Mouse (Mus musculus) cortical plate, adult 2 months (tissue): ENCODE results near the gene Wwp2.

Experiments used
- CTCF ChIP-seq: fragments of 200-500 bp; IDR thresholded peaks from 2 replicates; pipeline ENCODE4 v1.5.1; 2011; ENCODE audit warnings: mild to moderate bottlenecking, control low read depth, low read length; ENCODE audit not compliant: insufficient read depth; ENCODE audit errors: extremely low read depth
- POLR2A ChIP-seq: fragments of 200-500 bp; IDR thresholded peaks from 2 replicates; pipeline ENCODE4 v1.6.1; 2011; ENCODE audit warnings: mild to moderate bottlenecking, low read length, control low read depth; ENCODE audit not compliant: insufficient read depth; ENCODE audit errors: extremely low read depth

GRCm38 (mm10) chr8:107545621-107546152, 109.5 kb downstream of the Wwp2 start:
- no peak for TF ChIP-seq CTCF
- TF ChIP-seq POLR2A: no peak
